ENCODE assay signal across 10 mouse cellular contexts in the genomic region with DNA sequence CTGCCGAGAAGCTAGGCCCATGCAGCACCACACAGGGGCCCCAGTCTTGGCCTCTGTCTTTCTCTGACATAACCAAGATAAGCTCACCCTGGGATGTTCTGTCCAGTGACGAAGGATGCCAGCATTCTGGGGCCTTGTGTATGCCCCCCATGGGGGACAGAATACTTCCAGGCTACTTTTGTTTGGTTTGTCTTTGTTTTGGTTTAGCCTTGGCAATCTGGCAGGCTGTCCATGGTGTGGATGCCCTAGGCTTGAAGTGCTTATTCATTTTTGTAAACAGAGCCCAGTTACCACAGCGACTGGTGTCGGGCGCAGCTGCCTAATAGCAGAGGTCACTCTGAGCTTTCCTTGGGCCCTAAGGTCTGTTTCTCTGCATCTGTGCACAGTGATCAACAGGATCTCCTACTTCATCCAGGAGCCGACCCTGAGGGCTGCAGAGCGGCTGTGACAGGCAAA. TPM values are rescaled to one million over a fixed set of nuclear protein-coding genes. Genes with fewer than 3 reads are reported as not detected.
DNase-seq lines count a peak whose midpoint lies in the region; ATAC-seq and TF ChIP-seq lines count a peak whose summit lies in the region.
"Had no signal": no experiment of that assay in that cellular context is flagged by ENCODE, and none has a peak within 500 bp of the region (broad histone marks: within the 10 kb centered on the region; RNA-seq: fewer than 3 reads in every experiment).

No protein-coding gene starts in this region.

- DNase-seq in forebrain, embryonic 10.5 days (ENCODE audit: extremely low spot score, low spot score), result peak; percentile 29
- DNase-seq in heart, postnatal 36 days, result peak; percentile 47 to 69
- peak; percentile 74 for DNase-seq in lung, postnatal 10 days
- DNase-seq in right cerebral cortex, adult 2 months (ENCODE audit: low spot score in 2 of 2), result no peak
- DNase-seq in thymus, adult 2 months, result no peak
- no peak for DNase-seq in cerebellum, adult 18-20 months
- DNase-seq: adrenal gland, postnatal 25 days; right cerebral cortex, postnatal 25 days had no signal

- 75% methylated on average over 7 of the region's 7 CpGs for WGBS in forebrain, embryonic 10.5 days
- WGBS in forebrain, embryonic 16.5 days, result 58% methylated on average over 7 of the region's 7 CpGs
- WGBS in thymus, adult 2 months, result 96% methylated on average over 7 of the region's 7 CpGs

- no peaks in the 10 kb centered on the region for H3K9me3 ChIP-seq in forebrain, embryonic 10.5 days
- H3K9me3 ChIP-seq in forebrain, embryonic 16.5 days (ENCODE audit: control insufficient read depth, low read length), result no peaks in the 10 kb centered on the region

- peaks cover 28% of the 10 kb centered on the region; the same call in 1 of the 2 replicates for H3K27me3 ChIP-seq in forebrain, embryonic 10.5 days (ENCODE audit: poor library complexity, severe bottlenecking)
- peaks cover 41% of the 10 kb centered on the region for H3K27me3 ChIP-seq in forebrain, embryonic 16.5 days (replicated peaks; ENCODE audit: control insufficient read depth, insufficient read depth, low read length)
- no peaks in the 10 kb centered on the region for H3K27me3 ChIP-seq in thymus, adult 2 months (ENCODE audit: control insufficient read depth, insufficient read depth, low read length)

- H3K36me3 ChIP-seq in forebrain, embryonic 10.5 days (replicated peaks), result no peaks in the 10 kb centered on the region
- H3K36me3 ChIP-seq in forebrain, embryonic 16.5 days (ENCODE audit: control insufficient read depth, insufficient read depth), result no peaks in the 10 kb centered on the region
- H3K36me3 ChIP-seq in thymus, adult 2 months (ENCODE audit: control insufficient read depth, insufficient read depth, low read length), result no peaks in the 10 kb centered on the region

- no peak for TF ChIP-seq CTCF in thymus, adult 2 months (IDR thresholded peaks at IDR 0.05; ENCODE audit: borderline replicate concordance, control insufficient read depth, extremely low read depth, insufficient read depth, low read length, poor library complexity)

- ATAC-seq in forebrain, embryonic 16.5 days, result no peak

- H3K4me1 ChIP-seq in forebrain, embryonic 10.5 days, result peaks cover 47% of the 10 kb centered on the region
- no peaks in the 10 kb centered on the region for H3K4me1 ChIP-seq in forebrain, embryonic 16.5 days (replicated peaks; ENCODE audit: control insufficient read depth, insufficient read depth, low read length)
- H3K4me1 ChIP-seq in brown adipose tissue, adult 24 weeks (ENCODE audit: control insufficient read depth, insufficient read depth, insufficient read length, low read length), result peaks cover 62% of the 10 kb centered on the region
- peaks cover 8% of the 10 kb centered on the region for H3K4me1 ChIP-seq in thymus, adult 2 months (replicated peaks; ENCODE audit: control insufficient read depth, insufficient read depth, low read length)

- no peak for TF ChIP-seq POLR2A in thymus, adult 2 months (IDR thresholded peaks at IDR 0.05; ENCODE audit: control insufficient read depth, extremely low read depth, insufficient read depth, low read length, poor library complexity)

- no peak overlapping the region for H3K9ac ChIP-seq in forebrain, embryonic 16.5 days (replicated peaks; ENCODE audit: low read depth, low read length)

- intact Hi-C loops in heart, postnatal 36 days (cut with DNase I), result no loop called here

- H3K4me2 ChIP-seq in forebrain, embryonic 16.5 days (ENCODE audit: low read length), result no peak overlapping the region

- H3K4me3 ChIP-seq in forebrain, embryonic 10.5 days, result no peak overlapping the region
- H3K4me3 ChIP-seq in forebrain, embryonic 16.5 days (replicated peaks; ENCODE audit: low read length), result no peak overlapping the region
- no peak overlapping the region for H3K4me3 ChIP-seq in brown adipose tissue, adult 24 weeks (ENCODE audit: insufficient read depth, low read depth, low read length)
- no peak overlapping the region for H3K4me3 ChIP-seq in thymus, adult 2 months (ENCODE audit: control insufficient read depth, insufficient read depth, low read length)

- peak overlapping the region; percentile 58; the same call in 1 of the 2 replicates for H3K27ac ChIP-seq in forebrain, embryonic 10.5 days
- no peak overlapping the region for H3K27ac ChIP-seq in forebrain, embryonic 16.5 days (ENCODE audit: low read length)
- H3K27ac ChIP-seq in brown adipose tissue, adult 24 weeks (replicated peaks; ENCODE audit: low read depth, low read length), result peak overlapping the region; percentile 50
- H3K27ac ChIP-seq in thymus, adult 2 months (ENCODE audit: control insufficient read depth, insufficient read depth, low read length), result no peak overlapping the region

RNA-seq across cellular contexts. Expression of a gene that starts 51.4 kb away (rescaled TPM):
- polyA plus RNA-seq in forebrain, embryonic 10.5 days (2016; fragmentation: Nextera tagmentation; extraction: Ambion mirVana), result 5.7 and 5.8 TPM in 2 replicates
- 2.2 and 4.0 TPM in 2 replicates for polyA plus RNA-seq in forebrain, embryonic 16.5 days (2015; fragmentation: Nextera tagmentation; extraction: Ambion mirVana)
- 27.0 and 33.8 TPM in 2 replicates for polyA plus RNA-seq in brown adipose tissue, adult 24 weeks (2012; ENCODE audit: insufficient read depth, insufficient read length, missing spikeins)
- total RNA-seq in heart, postnatal 36 days (2021), result 10 to 100 TPM; 53.5 to 54.2 TPM
- polyA plus RNA-seq in thymus, adult 2 months (2012; rRNA removed), result 20.7 and 23.9 TPM in 2 replicates

Comparison
In these comparisons a context has a peak if more than half of its experiments do, and no peak if none do; other contexts are left out.
1. H3K27ac ChIP-seq: peak in forebrain, embryonic 10.5 days (single experiment) and brown adipose tissue, adult 24 weeks (single experiment); none in forebrain, embryonic 16.5 days (single experiment) and thymus, adult 2 months (single experiment).
2. DNase-seq: peak in forebrain, embryonic 10.5 days (single experiment), heart, postnatal 36 days (2 of 2) and lung, postnatal 10 days (single experiment); none in right cerebral cortex, adult 2 months (0 of 2), thymus, adult 2 months (single experiment) and cerebellum, adult 18-20 months (0 of 2).